Mouse (Mus musculus) kidney, adult 2 months (tissue): ENCODE data around the gene Ranbp17.

Source experiments
- CTCF ChIP-seq: fragments of 200-500 bp; conservative IDR thresholded peaks from 2 replicates; pipeline ENCODE4 v1.5.1; 2011; ENCODE audit warnings: low read depth, mild to moderate bottlenecking, control low read depth, low read length, moderate library complexity, mixed read lengths; ENCODE audit not compliant: insufficient read depth, insufficient read length
- POLR2A ChIP-seq: fragments of 200-500 bp; IDR thresholded peaks from one replicate; pipeline ENCODE4 v1.6.1; 2011; ENCODE audit warnings: low read depth, low read length, control low read depth

DNA sequence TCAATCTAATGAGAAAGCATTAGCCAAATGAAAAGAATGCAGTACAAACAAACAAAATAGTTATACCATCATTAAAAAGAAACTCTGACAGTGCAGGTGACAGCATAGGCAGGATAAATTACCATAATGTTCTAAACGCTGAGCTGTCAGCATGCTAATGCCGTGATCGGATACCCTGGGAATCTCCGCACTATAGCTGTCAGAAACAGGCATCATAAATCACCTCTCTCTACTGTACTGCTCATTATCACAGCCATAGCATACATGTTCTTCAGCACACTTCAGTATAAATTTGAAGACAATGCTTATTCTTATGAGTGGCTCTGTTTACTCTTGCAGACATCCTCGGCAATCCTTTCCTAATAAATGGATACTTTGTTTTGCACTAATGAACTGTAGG, 151.7 kb downstream of the Ranbp17 start:
- TF ChIP-seq CTCF: no peak
- no peak for TF ChIP-seq POLR2A
